Mouse (Mus musculus): ENCODE measurements at regions not wholly inside any gene's neighbourhood (a gene's known extent, or its start where the extent isn't known, plus 50 kb on each side); places are given as distances from the start of the nearest gene placed in this dataset.

GRCm38 (mm10) chr8:26923166-26923565 lies 54.0 kb upstream of the Zfp703 start:
- DNase-seq (ENCODE audit: low spot score in 2 of 2), result no peak
